In the genomic region with DNA sequence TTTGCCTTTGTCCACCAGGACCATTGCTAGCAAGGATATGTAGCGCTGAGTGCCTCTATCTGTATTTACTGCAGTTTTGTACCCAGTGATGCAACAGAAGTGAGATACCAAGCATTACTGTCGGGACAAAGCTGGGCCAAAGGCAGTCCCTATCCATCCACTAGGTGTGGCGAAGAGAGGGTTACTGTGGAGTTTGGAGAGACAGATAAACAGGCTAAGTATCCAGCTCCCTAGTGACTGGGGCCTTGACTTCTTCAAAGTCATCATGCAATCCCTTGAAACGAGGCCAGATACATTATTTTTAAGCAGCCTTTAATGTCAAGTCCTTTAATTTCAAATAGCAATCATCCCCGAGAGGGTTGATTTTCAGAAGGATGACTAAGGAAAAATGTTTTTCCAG, we compare ENCODE assay signal across 19 mouse cellular contexts.
"Had no signal": no experiment of that assay in that cellular context is flagged by ENCODE, and none has a peak within 500 bp of the region (broad histone marks: within the 10 kb centered on the region; RNA-seq: fewer than 3 reads in every experiment).

No protein-coding gene starts in this region.

- H3K36me3 ChIP-seq: limb, embryonic 12.5 days; limb, embryonic 15.5 days; midbrain, embryonic 10.5 days; midbrain, embryonic 13.5 days; neural tube, embryonic 13.5 days had no signal

- H3K9me3 ChIP-seq: limb, embryonic 12.5 days; limb, embryonic 15.5 days; megakaryocyte, embryonic 14.5 days; neural tube, embryonic 13.5 days had no signal

- H3K4me1 ChIP-seq: limb, embryonic 15.5 days; midbrain, embryonic 10.5 days; midbrain, embryonic 13.5 days; neural tube, embryonic 13.5 days had no signal

- H3K27ac ChIP-seq: limb, embryonic 12.5 days; limb, embryonic 15.5 days; liver, embryonic 14.5 days; midbrain, embryonic 10.5 days; midbrain, embryonic 13.5 days; neural tube, embryonic 13.5 days had no signal

- H3K4me2 ChIP-seq: limb, embryonic 12.5 days; limb, embryonic 15.5 days; liver, embryonic 11.5 days; lung, embryonic 14.5 days; midbrain, embryonic 13.5 days; neural tube, embryonic 13.5 days had no signal

- H3K9ac ChIP-seq: limb, embryonic 12.5 days; limb, embryonic 15.5 days; liver, embryonic 14.5 days; liver, postnatal 0 days; lung, embryonic 14.5 days; midbrain, embryonic 13.5 days; neural tube, embryonic 13.5 days had no signal

- ATAC-seq: liver, postnatal 0 days; lung, postnatal 0 days; midbrain, embryonic 13.5 days; midbrain, embryonic 16.5 days had no signal

- H3K27me3 ChIP-seq: limb, embryonic 12.5 days; limb, embryonic 15.5 days; megakaryocyte, embryonic 14.5 days; midbrain, embryonic 13.5 days; neural tube, embryonic 13.5 days had no signal

- DNase-seq: kidney, postnatal 14 days; kidney, postnatal 4 days; left cerebral cortex, postnatal 4 days; liver, postnatal 0 days; lung, embryonic 14.5 days; retina, postnatal 1 day; right cerebral cortex, postnatal 25 days; thymus, postnatal 25 days had no signal

- H3K4me3 ChIP-seq: limb, embryonic 12.5 days; limb, embryonic 15.5 days; megakaryocyte, embryonic 14.5 days; midbrain, embryonic 10.5 days; midbrain, embryonic 13.5 days; myocyte; neural tube, embryonic 13.5 days had no signal
